Mouse (Mus musculus): ENCODE measurements around the gene Polm. TPM values are rescaled to one million over a fixed set of nuclear protein-coding genes. Genes with fewer than 3 reads are reported as not detected.

Polm gene
- polyA plus RNA-seq, 1 experiment from 2014 or later = 47.5 TPM

GRCm38 (mm10) chr11:5846639-5847345, 9.0 kb upstream of the Polm start:
- ChIA-PET CTCF (interaction anchor here (1.0 to 5.9 kb wide), 6 partner anchors 9 to 39 kb away, joined by 3 to 39 read pairs (median 4); partner anchors contain the start of gene Polm), POLR2A (interaction anchor here (0.6 to 1.8 kb wide), 4 partner anchors 20 to 356 kb away, joined by 3 to 8 read pairs (median 3); partner anchors contain the start of gene Pold2)
- no peak for TF ChIP-seq CTCF (IDR thresholded peaks at IDR 0.05)
- no peaks in the 10 kb centered on the region for H3K27me3 ChIP-seq
- in situ Hi-C loops (cut with MboI; ENCODE audit: low pct_unique_long_range_greater_than_20kb) = loop anchor here (5.0 kb wide), 1 partner anchor 36 kb away; no protein-coding TSS in a partner anchor
- ATAC-seq (peak; percentile 33), DNase-seq (ENCODE audit: low read depth, low spot score) (no peak)

GRCm38 (mm10) chr11:5843131-5843530, 5.3 kb upstream of the Polm start:
- no peak for TF ChIP-seq CTCF (IDR thresholded peaks at IDR 0.05)
- no peak for DNase-seq (ENCODE audit: low read depth, low spot score)
- in situ Hi-C loops (cut with MboI; ENCODE audit: low pct_unique_long_range_greater_than_20kb) = no loop called here
- CTCF ChIA-PET = interaction anchor here (1.3 to 1.4 kb wide), 2 partner anchors 37 to 43 kb away, joined by 3 read pairs; no protein-coding TSS in a partner anchor
- no peak for ATAC-seq
- H3K27me3 ChIP-seq = no peaks in the 10 kb centered on the region
- POLR2A ChIA-PET = no interaction called here

DNA sequence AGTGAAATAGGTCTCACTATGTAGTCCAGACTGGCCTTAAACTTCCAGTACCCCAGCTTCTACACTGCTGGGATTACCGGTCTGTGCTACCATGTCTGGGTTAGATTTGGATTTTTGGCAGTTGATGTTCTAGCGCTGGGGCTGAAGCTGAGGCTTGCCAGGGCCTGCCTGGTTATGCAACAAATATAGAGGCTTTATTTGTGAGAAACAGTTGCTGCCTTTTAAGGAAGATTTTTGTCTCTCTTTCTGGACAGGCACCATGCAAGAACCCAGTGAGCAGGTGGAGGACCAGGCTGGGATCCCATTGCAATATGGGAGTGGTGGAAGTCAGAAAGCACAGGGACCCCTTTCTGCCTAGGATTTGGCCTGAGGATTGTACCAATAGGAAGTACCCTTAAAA, 3.9 kb upstream of the Polm start:
- CTCF ChIA-PET = interaction anchor here (1.4 kb wide), 1 partner anchor 38 kb away, joined by 3 read pairs; no protein-coding TSS in a partner anchor
- no peak for DNase-seq (ENCODE audit: low read depth, low spot score)

DNA sequence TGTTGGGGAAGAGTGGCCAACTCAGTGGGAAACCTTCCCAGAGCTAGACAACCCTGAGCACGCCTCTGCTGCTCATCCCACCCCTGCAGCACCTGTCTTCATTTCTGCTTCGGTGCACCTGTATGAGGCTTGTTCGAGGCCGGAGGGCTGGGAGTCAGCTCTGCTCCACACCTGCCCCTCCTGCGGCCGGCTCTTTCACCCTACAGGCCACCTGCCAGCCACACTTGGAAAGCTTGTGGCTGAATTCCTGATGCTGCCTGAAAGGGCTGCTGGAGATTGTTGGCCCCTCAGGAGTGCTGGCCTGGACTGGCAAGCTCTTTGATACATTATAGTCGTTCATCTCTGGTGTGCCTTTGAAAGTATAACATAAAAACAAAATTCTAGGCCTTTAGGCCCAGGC, 2.5 kb upstream of the Polm start:
- no peaks in the 10 kb centered on the region for H3K27me3 ChIP-seq
- no peak for DNase-seq (ENCODE audit: low read depth, low spot score)
- no peak for TF ChIP-seq CTCF (IDR thresholded peaks at IDR 0.05)
- ChIA-PET POLR2A (interaction anchor here (1.9 kb wide), 1 partner anchor 37 kb away, joined by 5 read pairs; no protein-coding TSS in a partner anchor), CTCF (interaction anchor here (1.0 to 2.0 kb wide), 2 partner anchors 46 to 64 kb away, joined by 3 to 6 read pairs; no protein-coding TSS in a partner anchor)
- ATAC-seq = no peak
- in situ Hi-C loops (cut with MboI; ENCODE audit: low pct_unique_long_range_greater_than_20kb) = no loop called here

More for the DNA sequence above, 3.9 kb upstream of the Polm start:
- ATAC-seq = no peak
- in situ Hi-C loops (cut with MboI; ENCODE audit: low pct_unique_long_range_greater_than_20kb) = no loop called here
- no peaks in the 10 kb centered on the region for H3K27me3 ChIP-seq
- TF ChIP-seq CTCF (IDR thresholded peaks at IDR 0.05) = no peak
- POLR2A ChIA-PET = no interaction called here

DNA sequence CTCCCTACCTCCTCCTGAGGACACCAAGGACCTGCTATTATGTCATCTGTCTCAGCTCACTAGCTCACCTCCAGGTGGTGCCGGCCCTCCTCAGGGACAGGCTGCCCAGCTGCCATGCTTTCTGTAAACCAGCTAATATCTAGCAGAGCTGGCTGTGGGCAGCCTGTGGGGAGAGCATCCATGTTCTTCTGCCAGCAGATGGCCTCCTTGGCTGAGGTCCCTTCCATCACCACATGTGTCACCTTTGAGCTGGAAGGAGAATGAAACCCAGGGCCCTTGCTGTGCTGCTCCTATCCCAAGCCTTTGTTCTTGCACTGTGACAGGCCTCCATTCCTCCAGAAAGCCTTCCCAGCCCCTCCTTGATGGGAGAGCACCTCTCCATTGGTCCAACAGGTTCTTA, 1.7 kb downstream of the Polm start:
- ATAC-seq (peak; percentile 13), DNase-seq (ENCODE audit: low read depth, low spot score) (no peak)
- H3K27me3 ChIP-seq = no peaks in the 10 kb centered on the region
- CTCF ChIA-PET = interaction anchor here (0.7 to 7.3 kb wide), 21 partner anchors 11 to 111 kb away, joined by 3 to 82 read pairs (median 5); partner anchors contain the start of genes Dbnl, Pgam2 and Pold2
- in situ Hi-C loops (cut with MboI; ENCODE audit: low pct_unique_long_range_greater_than_20kb) = no loop called here
- POLR2A ChIA-PET = interaction anchor here (0.7 to 3.5 kb wide), 11 partner anchors 14 to 74 kb away, joined by 3 to 20 read pairs (median 5); partner anchors contain the start of genes Pold2 and Urgcp
- no peak for TF ChIP-seq CTCF (IDR thresholded peaks at IDR 0.05)

DNA sequence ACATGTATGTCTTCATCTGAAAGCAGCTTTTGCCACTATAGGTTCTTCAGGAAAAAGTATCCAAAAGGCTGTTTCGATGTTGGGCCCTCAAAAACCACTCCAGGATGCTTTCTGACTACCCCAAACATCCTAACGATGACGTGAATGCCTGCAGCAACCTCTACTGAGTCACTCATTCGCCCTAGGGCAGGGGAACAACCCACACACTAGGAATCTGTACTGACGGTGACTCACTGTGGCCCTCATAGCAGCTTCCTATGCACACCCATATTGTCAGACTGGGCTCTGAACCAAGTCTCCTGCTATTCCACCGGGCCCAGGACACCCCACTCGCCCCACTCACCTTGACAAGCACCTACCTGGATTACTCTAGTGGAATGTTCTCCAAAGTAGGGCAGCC, 2.8 kb downstream of the Polm start:
- ATAC-seq = no peak
- ChIA-PET POLR2A (interaction anchor here (0.8 to 3.5 kb wide), 6 partner anchors 15 to 51 kb away, joined by 3 to 20 read pairs (median 4); partner anchors contain the start of gene Pold2), CTCF (interaction anchor here (1.3 to 7.3 kb wide), 8 partner anchors 12 to 78 kb away, joined by 3 to 82 read pairs (median 7); partner anchors contain the start of genes Dbnl and Pold2)
- DNase-seq (ENCODE audit: low read depth, low spot score) = no peak
- in situ Hi-C loops (cut with MboI; ENCODE audit: low pct_unique_long_range_greater_than_20kb) = no loop called here
- no peak for TF ChIP-seq CTCF (IDR thresholded peaks at IDR 0.05)
- H3K27me3 ChIP-seq = no peaks in the 10 kb centered on the region

GRCm38 (mm10) chr11:5834506-5834905, 3.3 kb downstream of the Polm start:
- ChIA-PET POLR2A (interaction anchor here (1.0 to 2.2 kb wide), 4 partner anchors 26 to 52 kb away, joined by 3 to 6 read pairs (median 4); no protein-coding TSS in a partner anchor), CTCF (interaction anchor here (1.3 to 7.3 kb wide), 4 partner anchors 13 to 52 kb away, joined by 3 to 82 read pairs (median 29); partner anchors contain the start of genes Dbnl and Pold2)
- TF ChIP-seq CTCF (IDR thresholded peaks at IDR 0.05) = no peak
- no peaks in the 10 kb centered on the region for H3K27me3 ChIP-seq
- DNase-seq (ENCODE audit: low read depth, low spot score) = no peak
- in situ Hi-C loops (cut with MboI; ENCODE audit: low pct_unique_long_range_greater_than_20kb) = no loop called here
- ATAC-seq = no peak

DNA sequence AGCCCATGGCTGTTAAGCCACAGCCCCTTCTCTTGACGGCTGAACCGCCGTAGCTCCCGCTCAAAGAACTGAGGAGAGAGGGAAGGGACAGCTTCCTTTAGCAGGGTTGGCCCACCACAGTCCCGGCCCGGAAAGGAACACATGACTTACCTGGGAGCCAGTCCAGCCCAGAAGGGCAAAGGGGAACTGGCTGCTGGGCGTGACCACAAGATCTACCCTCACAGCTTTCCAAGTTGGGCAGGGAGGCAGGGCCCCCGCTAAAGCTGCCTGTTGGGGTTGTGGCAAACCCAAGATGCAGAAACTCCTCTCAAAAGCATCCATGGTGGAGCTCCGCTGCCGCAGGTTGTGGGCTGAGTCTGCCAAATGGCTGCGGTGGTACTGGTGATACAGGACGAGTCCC, 8.5 kb downstream of the Polm start:
- in situ Hi-C loops (cut with MboI; ENCODE audit: low pct_unique_long_range_greater_than_20kb) = no loop called here
- ChIA-PET CTCF (no interaction called here), POLR2A (no interaction called here)
- ATAC-seq (no peak), DNase-seq (ENCODE audit: low read depth, low spot score) (no peak)
- no peak for TF ChIP-seq CTCF (IDR thresholded peaks at IDR 0.05)
- no peaks in the 10 kb centered on the region for H3K27me3 ChIP-seq

DNA sequence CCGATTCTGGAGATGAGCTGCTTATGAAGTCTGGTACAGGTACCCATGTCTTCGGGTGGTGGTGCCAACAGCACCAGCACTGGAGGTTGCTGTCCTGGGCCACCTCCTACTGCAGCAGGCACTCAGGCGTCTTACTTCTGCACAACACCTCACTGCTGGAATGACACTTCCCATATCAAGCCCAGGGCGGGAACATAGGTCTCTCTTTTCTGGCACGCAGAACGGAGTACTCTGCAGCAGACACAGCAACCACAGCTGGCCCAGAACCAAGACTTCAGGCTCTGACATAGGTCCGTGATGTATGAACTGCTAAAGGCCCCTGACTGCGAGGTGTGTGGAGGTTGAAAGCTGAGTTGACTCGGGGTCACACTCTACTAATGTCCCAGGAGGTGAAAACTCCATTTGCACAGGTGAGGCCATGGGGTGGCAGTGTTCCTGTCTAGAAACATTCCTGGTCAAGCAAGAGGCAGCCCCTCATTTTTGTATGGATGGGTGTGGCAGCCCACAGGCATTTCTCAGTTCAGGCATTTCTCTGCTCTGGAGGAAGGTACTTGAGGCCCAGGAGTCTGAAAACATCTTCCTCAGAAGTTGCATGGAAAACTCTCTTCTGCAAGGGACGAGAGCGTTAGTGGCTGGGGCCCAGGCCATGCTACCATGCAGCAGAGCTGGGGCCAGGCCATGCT, 9.2 kb downstream of the Polm start:
- no peaks in the 10 kb centered on the region for H3K27me3 ChIP-seq
- DNase-seq (ENCODE audit: low read depth, low spot score) = no peak
- CTCF ChIA-PET = interaction anchor here (1.1 kb wide), 2 partner anchors 39 to 58 kb away, joined by 3 read pairs; no protein-coding TSS in a partner anchor
- in situ Hi-C loops (cut with MboI; ENCODE audit: low pct_unique_long_range_greater_than_20kb) = no loop called here
- POLR2A ChIA-PET = no interaction called here
- ATAC-seq = no peak
- TF ChIP-seq CTCF (IDR thresholded peaks at IDR 0.05) = no peak

- POLR2A ChIA-PET = no interaction called here
- TF ChIP-seq CTCF (IDR thresholded peaks at IDR 0.05) = no peak
- ATAC-seq (no peak), DNase-seq (ENCODE audit: low read depth, low spot score) (no peak)
- in situ Hi-C loops (cut with MboI; ENCODE audit: low pct_unique_long_range_greater_than_20kb) = no loop called here
- no peaks in the 10 kb centered on the region for H3K27me3 ChIP-seq
- CTCF ChIA-PET = interaction anchor here (1.1 kb wide), 2 partner anchors 39 to 59 kb away, joined by 3 read pairs; no protein-coding TSS in a partner anchor
Observed at GRCm38 (mm10) chr11:5827931-5828330, 9.9 kb downstream of the Polm start.
